Mouse (Mus musculus): ENCODE measurements at regions not wholly inside any gene's neighbourhood (a gene's known extent, or its start where the extent isn't known, plus 50 kb on each side); places are given as distances from the start of the nearest gene placed in this dataset.

- in situ Hi-C loops (cut with MboI, MseI), result no loop called here
These were observed 263.5 kb downstream of the Tecrl start for GRCm38 (mm10) chr5:83091483-83091882.

DNA sequence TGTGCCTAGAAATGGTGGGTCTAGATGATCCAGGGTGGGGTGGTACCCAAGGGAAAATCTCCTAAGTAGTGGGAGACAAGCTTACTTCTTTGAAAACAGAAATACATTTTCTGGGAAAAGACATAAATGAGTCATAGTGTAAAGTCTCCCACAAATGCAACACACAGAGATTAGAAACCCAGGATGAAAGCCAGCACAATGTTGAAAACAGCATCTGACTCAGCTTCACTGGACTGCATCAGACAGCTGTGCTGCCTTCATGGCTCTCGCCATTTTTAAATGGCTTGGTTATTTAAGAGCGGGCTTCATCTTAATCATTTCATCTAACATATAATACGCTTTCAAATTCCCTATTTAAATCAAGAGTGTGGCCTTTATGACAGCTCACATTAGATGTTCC is 300.2 kb downstream of the Tecrl start:
- in situ Hi-C loops (cut with MboI, MseI), result no loop called here

GRCm38 (mm10) chr5:83047214-83047613 is 307.8 kb downstream of the Tecrl start:
- in situ Hi-C loops (cut with MboI, MseI), result no loop called here

GRCm38 (mm10) chr5:83029703-83030102 is 325.3 kb downstream of the Tecrl start:
- in situ Hi-C loops (cut with MboI, MseI), result no loop called here

- in situ Hi-C loops (cut with MboI, MseI), result no loop called here
These were observed 349.0 kb downstream of the Tecrl start for GRCm38 (mm10) chr5:83006038-83006437.

DNA sequence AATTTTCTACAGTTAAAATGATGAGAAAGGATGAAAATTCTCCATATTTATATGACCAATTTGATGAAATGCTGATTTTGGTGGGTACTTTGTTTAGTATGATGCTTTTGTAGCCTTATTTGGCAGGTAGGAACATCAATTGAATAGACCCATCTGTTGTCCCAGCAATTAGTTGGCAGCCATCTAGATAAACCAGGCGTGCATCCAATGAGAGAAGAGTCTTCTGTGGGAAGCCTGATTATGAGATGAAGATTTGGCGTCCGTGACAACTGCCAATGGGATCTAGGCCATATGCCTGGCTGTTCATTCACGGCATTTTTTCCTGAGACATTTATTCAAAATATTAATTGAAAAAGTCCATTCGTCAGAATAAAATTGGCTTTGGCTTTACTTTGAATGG is 365.9 kb downstream of the Tecrl start:
- in situ Hi-C loops (cut with MboI, MseI), result no loop called here

DNA sequence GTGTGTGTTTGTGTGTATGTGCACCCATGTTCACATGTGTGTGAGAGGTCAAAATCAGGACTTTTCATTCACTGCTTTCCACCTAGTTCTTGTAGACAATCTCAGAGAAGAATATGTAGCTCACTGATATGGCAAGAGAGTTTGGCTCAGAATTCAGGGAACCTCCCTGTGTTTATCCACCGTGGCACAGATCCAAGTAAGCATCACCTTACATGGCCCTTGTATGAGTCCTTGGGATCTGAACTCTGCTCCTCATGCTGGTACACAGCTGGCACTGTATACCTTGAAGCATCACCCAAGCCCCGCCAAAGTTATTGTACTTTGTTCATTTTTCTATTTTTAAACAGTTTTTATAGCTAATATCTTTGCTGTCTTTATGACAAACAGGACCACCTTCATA is 385.7 kb downstream of the Tecrl start:
- in situ Hi-C loops (cut with MboI, MseI), result no loop called here

GRCm38 (mm10) chr5:82966824-82967223 is 388.2 kb downstream of the Tecrl start:
- in situ Hi-C loops (cut with MboI, MseI), result no loop called here

DNA sequence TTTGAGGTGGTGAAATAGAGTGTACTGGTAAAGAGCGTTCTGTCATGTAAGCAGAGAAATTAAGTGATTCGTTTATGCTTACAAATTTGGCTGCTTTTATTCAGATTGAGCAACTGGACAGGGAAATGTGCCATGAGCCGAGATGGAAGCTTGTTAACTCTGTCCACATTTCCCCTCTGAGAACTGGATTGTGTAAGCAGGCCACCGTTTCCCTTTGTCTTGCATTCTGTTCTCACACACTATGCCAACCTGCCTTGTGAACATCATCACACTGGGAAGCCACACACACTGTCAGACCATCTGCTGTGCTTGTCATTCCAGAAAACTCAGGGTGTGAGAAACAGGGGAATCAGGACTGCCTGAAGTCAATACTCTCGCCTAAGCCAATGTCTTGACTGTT is 388.8 kb downstream of the Tecrl start:
- in situ Hi-C loops (cut with MboI, MseI), result no loop called here

DNA sequence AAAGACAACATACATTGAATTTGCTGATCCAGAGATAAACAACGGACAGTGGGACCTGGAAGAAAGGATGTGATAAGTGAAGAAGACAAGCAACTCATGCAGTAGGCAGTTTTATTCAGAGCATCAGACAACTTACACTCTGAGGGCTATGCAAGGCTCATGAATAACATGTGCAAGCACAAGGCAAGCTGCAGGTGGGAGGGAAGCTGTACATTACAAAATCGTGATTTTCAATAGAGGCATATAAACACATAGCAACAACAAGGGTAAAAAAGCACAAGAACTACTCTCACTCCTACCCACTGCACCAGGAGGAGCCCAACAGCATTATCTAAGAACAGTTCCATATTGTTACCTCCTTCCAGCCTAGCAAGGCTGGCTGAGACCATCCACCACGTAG is 390.5 kb downstream of the Tecrl start:
- in situ Hi-C loops (cut with MboI, MseI), result no loop called here

GRCm38 (mm10) chr5:82956012-82956411 is 399.0 kb downstream of the Tecrl start:
- in situ Hi-C loops (cut with MboI, MseI), result loop anchor here (10.0 kb wide), 1 partner anchor 919 kb away; no protein-coding TSS in a partner anchor

- in situ Hi-C loops (cut with MboI, MseI), result loop anchor here (10.0 kb wide), 1 partner anchor 1058 kb away; no protein-coding TSS in a partner anchor
These were observed 407.9 kb downstream of the Tecrl start for GRCm38 (mm10) chr5:82947060-82947459.

DNA sequence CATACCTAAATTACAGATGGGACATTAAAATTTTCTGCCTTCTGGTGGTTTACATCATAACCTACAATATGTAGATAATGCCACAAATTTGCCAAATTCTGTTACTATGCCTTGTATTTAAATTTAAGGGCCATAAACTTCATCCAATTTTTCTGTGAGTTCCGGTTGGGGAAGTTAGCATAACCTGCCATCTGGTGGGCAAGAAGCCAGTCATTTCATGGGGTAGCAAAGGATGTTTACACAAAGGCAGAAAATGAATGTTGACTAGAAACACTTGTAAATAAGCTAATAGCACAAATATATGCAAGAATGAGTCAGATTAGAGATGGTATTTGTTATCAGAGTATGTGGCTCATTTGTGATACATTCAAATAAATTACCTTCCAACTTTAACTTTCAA is 415.2 kb downstream of the Tecrl start:
- in situ Hi-C loops (cut with MboI, MseI), result loop anchor here (10.0 kb wide), 1 partner anchor 1065 kb away; no protein-coding TSS in a partner anchor

DNA sequence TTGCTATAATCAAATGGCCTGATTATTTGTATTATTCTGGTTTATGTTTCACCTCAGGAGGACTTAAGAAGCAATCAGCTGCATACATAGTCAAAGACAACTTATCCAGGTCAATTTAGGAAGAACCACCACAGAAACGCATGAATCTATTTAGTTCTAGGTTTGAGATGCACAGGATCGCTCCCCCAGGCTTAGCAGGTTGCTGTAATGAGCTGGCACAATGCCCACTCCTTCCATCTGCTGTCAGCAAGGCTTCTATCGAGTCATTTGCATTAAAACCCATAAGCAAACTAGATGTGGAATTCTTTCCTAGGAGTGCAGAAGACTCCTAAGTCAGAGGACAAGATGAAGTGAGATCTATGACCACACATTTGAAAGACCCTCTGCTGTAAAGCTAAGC is 455.6 kb downstream of the Tecrl start:
- in situ Hi-C loops (cut with MboI, MseI), result no loop called here

- in situ Hi-C loops (cut with MboI, MseI), result no loop called here
These were observed 456.1 kb downstream of the Tecrl start for GRCm38 (mm10) chr5:82898912-82899311.

DNA sequence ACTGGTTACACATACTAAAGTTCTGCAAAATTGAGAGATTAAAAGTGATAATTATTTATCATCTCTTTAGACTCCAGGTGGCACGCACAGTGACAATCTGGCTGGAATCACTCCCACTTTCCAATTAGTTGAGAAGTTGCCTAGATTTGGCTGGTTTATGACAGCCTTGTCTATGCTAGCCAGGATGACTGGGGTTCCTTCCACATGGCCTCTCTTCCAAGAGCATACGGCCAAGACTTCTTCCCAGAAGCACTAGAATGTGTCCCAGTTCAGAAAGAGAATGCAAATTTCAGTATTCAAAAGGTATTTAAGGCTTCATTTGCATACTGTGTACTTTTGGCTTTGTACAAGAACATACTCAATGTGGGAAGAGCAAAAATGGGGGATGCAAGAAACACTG is 456.6 kb downstream of the Tecrl start:
- in situ Hi-C loops (cut with MboI, MseI), result no loop called here

DNA sequence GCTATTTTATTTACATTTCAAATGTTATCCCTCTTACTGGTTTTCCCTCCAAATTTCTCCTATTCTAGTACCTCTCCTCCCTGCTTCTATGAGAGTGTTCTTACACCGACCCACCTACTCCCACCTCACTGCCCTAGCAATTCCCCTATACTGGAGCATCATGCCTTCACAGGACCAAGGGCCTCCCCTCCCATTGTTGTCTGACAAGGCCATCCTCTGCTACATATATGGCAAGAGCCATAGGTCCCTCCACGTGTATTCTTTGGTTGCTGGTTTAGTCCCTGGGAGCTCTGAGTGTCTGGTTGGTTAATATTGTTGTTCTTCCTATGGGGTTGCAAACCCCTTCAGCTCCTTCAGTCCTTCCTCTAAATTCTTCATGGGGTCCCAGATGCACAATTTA is 485.7 kb downstream of the Tecrl start:
- in situ Hi-C loops (cut with MboI, MseI), result no loop called here

DNA sequence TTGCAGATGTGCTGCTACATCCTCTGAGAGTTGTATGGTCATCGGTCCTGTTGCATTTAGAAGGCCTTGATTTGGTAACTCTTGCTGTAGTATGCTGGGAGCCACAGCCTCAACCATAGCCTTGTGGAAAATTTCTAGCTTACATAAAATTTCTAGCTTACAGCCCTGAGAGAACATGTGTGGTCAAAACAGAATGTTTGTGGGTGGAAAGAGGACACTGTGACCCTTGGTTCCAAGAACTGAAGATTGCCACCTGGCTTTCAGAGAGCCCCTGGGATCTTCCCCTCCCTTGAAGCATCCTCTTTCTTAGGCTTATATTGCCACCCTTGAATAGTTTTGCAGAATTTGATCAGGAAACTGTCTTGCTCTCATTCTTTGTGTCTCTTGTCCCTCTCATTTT is 490.6 kb downstream of the Tecrl start:
- in situ Hi-C loops (cut with MboI, MseI), result no loop called here

DNA sequence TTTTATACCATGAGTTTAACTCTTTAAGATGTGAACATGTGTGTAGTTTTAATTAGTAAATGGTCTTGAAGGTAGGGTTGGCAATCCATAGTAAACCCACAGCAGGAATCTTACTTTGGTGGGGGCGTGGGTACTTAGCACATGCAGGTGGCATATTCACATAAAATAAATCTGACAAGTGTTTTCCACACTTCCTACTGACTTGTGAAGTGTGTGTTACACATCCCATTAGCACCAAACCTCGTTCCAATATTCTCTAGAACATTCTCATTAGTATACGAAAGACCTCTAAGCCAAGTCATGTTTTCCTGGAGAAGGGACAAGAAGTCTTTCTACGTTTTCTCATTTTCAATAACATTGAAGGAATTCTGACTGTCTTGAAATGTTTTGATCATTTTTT is 529.7 kb downstream of the Tecrl start:
- in situ Hi-C loops (cut with MboI, MseI), result no loop called here

GRCm38 (mm10) chr5:82793197-82793596 is 561.8 kb downstream of the Tecrl start:
- in situ Hi-C loops (cut with MboI, MseI), result no loop called here
